Mouse (Mus musculus) embryonic fibroblast, embryonic 13.5 days (primary cell): Measurements from ENCODE around the gene Spg20.

Source experiments
- CTCF ChIP-seq: IDR thresholded peaks from 2 replicates; pipeline ENCODE4 v1.5.1; 2011; ENCODE audit warnings: mild to moderate bottlenecking, control low read depth, low read length, moderate library complexity, borderline replicate concordance; ENCODE audit not compliant: insufficient read depth
- POLR2A ChIP-seq: IDR thresholded peaks from 2 replicates; pipeline ENCODE4 v1.6.1; 2011; ENCODE audit warnings: low read depth, mild to moderate bottlenecking, control low read depth, low read length, moderate library complexity

GRCm38 (mm10) chr3:55147156-55147555, 35.2 kb downstream of the Spg20 start:
- TF ChIP-seq CTCF: no peak
- no peak for TF ChIP-seq POLR2A
